Mouse (Mus musculus) frontal cortex, postnatal 36 days (tissue): Measurements from ENCODE around the gene Myrip.

Source experiments
- DNase-seq, 2 experiments: peaks; one replicate each; pipeline ENCODE4 v3.0.0; 2022; ENCODE audit warnings: low spot score in 2 of 2

Gene Myrip

DNA sequence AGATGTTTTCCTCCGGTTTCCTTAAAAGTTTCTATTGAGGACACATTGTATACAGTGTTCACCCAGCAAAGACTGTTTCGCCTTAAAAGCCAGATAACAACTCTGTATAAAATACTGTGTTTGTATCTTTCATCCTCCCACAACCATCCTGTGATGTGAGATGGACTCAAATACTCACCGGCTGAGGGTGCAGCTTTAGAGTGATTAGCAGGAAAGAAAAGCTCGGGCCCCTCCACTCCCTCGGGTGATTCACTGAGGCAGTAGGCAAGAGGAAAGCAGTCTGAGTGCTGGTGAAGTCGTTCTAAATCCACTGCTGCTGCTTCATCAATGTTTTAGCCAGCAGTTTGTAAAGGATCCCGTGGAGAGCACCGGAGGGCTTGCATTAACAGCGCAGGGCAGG is 93.9 kb downstream of the Myrip start:
- DNase-seq: no peak

DNA sequence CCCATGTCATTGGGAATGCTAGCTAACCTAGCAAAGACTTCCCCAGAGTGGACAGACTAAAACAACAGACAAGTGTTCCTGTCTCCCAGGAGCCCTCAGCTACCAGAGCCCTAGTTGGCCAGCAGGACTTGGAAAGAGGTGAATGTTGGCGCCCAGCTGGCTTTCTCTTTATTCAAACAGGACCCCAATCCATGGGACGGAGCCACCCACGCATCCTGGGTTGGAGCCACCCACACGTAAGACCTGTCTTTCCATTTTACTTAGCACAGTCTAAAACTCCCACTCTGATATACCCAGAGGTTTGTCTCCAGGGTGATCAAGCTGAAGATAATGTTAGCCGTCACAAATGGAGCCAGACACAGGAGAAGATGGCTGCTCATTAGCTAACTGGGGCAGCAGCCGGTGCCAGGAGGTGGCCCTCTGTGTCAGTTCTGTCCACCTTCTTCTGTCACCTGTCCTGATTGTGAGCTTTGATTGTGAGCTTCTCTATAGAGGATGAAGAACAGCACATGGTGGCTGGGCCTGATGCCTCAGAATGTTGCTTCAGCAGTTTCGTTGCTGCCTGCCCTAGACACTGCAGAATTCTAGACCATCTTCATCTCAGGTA is 95.4 kb downstream of the Myrip start:
- DNase-seq: no peak

DNA sequence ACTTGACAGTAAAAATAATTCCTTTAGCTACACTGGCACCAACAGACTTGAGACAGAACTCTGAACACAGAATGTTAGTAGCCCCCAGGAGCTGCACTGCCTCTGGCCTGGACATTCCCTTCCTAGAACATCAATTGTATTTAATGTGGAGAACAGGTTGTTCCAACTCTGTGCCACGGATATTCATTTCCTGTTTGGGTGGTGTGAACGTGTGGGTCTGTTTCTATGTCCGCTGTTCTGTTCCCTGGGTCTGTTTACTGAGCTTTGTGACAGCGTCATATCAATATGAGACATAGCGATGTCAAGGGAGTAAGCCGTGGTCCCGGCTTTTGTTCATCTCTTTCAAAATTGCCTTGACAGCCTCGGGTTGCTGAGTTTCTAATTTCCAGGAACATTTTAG is 97.0 kb downstream of the Myrip start:
- no peak for DNase-seq

DNA sequence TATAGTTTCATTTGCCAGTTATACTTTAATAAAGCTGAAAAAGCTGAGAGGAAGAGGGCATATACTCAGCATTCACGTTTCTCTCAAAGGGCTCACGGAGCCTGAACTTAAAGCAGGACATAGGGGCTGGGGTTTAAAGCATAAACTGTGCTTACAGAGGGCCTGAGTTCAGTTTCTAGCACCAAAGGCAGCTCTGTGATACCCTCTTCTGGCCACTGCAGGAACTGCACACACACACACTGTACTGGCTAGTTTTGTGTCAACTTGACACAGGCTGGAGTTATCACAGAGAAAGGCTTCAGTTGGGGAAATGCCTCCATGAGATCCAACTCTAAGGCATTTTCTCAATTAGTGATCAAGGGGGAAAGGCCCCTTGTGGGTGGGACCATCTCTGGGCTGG is 98.2 kb downstream of the Myrip start:
- peak in 1 of 2 experiments; percentile 42 for DNase-seq

DNA sequence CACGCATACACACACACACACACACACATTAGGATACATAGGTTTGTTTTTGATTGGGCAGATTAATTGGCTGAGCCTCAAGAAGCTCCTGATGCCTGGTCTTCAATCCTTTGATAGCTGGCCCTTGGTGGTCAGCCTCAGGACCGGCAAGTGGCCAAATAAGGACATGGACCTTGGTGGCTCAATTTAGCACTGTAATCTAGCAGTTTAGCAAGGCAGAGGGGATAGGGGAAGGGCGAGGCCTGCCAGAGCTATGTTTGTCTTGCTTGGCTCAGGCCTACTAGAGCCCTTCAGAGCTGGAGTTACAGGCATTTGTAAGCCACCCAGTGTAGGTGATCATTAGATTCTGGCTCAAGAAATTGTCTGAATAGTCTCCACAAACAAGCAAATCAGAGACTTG is 101.1 kb downstream of the Myrip start:
- DNase-seq: no peak

DNA sequence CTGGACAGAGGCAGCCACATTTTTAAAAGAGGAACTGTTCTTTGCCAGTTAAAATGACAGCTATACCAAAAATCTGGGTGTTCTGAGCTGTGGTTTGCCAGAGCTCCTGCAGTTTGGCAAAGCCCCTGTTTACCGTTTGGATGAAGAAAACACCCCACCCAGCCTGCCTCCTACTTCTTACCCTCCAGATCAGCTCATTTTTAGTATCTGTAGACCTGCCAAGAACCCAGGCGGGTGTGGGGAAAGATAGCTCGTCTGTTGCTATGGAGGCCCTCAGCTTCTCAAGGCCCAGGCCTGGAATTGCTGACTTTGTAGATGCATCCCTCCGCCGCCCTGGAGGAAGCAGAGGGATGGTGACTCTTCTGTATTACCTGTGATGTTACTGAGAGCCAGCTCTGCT is 102.3 kb downstream of the Myrip start:
- DNase-seq: peak; percentile 79 to 87

DNA sequence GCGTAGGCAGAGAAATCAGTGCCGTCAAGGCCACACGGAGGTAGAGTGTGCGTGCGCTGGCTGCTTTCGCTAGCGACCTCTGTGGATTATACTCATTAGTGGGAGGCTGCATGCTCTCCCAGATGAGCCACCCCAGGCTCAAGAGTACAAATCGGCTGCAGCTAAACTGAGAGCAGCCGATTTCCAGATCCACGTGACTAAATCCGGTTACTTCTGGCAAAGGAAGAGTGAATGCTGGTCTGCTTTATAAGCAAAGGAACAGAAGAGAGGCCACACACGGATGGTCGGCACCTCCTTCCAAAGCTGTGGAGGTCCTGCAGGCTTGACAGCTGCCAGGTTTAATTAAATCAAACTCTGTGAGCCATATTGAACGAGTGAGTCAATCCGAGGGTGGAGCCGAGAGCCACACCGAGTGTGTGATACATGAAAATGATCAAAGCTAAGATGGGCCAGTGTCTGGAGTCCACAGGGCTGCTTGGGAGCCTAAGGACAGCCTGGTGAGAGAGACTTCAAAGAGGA is 108.4 kb downstream of the Myrip start:
- DNase-seq: peak; percentile 51 to 62

DNA sequence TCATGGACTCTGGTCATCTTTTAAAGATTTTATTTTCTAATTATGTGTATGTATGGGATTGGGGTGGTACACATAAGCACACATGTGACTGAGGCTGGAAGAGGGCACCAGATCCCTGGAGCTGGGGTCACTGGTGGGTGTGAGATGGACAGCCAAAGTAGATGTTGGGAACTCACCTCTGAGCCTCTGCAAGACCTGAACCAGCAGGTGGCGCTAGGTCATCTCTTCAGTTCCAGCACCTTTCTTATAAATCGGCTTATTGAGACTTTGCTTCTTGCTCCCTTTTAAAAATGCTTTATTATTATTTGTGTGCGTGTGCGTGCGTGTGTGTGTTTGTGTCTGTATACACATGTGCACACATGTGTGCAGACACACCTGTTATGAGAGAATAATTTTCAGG is 109.1 kb downstream of the Myrip start:
- peak; percentile 59 to 68 for DNase-seq

DNA sequence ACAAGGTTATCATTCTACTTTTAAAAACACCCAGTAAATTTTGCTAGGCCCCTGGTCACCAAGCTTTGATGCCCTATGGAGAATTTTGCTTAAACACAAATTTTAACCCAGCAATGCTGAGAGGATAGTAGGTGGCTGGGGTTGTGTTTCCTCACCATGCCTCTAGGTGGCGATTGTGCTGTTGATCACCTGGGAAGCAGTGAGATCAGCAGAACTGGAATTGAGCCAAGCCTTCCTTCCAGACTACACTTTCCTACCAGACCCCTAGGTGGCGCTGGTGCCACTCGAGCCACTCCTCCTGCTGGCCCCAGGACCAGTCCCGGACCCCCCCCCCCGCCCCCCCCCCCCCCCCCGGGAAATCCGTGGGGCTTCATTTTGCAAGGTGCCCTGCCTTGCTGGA is 114.2 kb downstream of the Myrip start:
- peak; percentile 53 to 89 for DNase-seq

DNA sequence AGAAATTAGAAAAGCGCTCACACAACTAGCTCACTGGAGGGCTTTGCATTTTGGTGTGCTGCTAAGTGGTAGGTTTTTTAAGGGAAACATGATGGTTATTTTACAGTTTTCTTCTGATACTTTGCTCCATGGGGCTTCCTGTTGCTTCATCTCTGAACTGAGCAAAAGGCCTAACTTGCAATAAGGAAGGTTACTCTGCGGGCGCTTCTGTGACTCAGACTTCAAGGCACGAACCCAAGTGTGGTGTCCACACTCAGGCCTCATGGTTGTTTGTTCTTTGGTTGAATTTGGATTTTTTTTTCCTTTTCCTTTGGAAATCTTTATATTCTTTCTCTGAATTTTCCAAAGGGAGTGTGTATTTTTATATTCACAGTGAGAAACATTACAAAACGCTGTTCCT is 114.8 kb downstream of the Myrip start:
- no peak for DNase-seq

DNA sequence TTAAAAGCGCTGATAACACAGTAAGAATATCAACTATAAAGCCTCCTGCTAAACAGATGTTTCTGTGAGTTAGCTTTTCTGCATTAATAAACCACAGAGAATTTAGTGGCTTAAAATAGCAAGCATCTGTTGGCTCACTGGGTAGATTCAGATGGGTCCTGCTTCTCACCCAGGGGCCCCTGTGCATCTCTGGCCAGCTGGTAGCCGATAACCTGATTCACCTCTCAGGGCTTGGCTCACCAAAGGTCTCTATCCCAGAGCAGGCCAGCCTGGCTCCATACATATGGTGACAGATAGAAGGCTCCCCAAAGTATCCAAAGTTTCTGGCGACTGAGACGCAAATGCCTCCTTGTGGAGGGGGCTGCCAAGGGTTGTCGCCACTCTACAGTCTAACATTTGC is 115.4 kb downstream of the Myrip start:
- DNase-seq: no peak

DNA sequence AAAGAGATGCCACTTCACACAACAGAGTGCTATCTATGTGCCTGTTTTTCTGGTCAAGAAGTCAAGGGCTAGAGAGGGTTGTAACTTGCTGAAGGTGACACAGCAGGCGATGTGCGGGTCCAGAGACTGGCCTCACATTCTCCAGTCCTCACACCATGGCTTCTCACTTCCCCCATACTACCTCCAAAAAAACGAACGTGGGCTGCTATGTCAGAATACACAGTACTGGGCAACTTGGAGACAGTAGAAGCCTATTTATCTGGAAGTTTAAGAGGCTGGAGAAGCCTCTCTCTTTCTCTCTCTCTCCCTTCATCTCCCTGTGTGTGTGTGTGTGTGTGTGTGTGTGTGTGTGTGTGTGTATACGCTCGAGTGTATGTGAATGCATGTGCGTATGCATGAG is 117.3 kb downstream of the Myrip start:
- peak in 1 of 2 experiments; percentile 45 for DNase-seq

DNA sequence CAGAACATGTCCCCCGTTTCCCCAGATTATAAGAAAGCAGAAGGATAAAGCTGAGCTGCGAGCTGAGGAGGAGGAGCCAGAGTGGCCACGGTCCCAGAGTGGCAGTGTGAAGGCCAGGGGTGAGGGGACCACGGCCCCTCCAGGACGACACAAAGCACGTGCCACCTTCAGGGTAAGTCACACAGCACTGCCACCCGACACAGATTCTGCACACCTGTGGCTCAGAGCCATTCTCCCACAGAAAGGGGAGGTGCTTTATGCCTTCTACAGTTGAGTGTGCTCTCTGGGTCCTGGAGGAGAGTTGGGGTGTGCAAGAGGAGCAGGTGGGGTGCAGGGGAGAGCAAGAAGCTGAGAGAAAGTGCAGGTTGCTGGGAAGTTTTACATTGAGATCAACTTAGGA is 123.3 kb downstream of the Myrip start:
- no peak for DNase-seq

DNA sequence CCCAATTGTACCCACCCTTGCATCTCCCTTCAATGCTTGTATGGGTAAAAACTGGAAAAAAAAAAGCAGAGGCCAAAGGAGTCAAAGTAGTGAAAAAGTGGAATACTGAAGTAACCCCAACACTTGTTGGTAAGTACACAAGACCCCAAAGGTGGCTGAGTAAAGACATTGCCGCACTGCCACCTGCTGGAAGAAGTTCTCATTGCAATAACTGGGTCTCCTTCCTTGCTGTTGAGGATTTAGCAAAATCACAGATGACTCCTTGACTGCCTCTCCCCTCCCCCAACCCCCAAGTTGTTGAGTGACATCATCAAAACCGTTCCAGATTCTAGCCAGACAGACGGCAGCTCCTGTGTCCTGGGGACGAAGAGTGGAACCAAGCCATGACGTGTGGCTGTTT is 124.5 kb downstream of the Myrip start:
- peak; percentile 68 to 78 for DNase-seq

DNA sequence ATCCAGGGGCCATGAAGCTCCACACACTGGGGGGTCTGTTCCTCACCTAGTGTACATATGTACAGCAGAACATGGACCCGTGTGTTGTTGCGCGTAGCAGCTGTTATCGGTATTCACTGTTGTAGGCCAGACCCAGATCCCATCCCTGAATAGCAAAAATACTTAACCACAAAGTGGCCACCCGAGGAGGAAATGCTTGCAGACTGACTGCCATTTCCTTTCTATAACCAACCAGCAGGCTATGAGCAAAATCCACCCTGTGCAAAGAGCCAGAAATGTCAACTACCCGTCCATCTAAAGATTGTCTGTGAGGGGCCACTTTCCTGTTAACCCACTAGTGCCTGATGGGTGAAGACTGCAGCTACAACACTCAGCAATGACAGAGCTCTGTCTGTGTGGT is 126.9 kb downstream of the Myrip start:
- DNase-seq: no peak

DNA sequence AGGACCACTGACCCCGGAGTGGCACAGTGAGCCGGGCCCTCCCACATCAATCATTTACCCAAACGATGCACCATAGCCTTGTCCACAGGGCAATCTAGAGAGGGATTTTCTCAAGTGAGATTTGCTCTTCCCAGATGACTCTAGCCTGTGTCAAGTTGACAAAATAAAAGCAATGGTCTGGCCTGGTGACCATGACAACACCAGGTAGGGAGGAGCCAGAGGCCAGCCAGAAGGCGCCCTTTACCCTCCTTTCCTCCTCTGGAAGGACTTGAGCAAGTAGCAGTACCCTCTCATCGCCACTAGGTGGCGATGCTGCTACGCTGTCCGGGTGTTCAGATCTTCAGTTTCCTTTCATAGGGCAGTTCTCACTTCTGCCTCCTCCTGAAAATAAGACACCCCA is 132.4 kb downstream of the Myrip start:
- DNase-seq: peak in 1 of 2 experiments; percentile 63

DNA sequence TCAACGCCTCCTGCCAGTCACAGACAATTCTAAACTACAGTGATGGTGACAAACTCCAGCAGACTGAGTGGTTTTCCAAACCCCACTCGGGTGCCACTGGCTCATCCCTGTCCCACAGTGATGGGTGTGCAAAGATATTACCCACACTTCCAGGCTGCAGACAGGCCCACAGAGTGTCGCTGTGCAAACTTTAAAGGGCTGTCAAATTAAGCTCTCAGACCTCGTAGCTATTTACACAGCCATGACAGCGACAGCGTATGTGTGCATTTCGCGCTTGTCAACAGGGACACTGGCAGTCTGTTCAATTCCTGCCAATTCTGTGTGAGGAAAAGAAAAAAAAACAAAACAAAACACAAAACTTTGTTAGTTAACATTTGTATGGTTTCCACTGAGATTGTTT is 134.5 kb downstream of the Myrip start:
- no peak for DNase-seq

DNA sequence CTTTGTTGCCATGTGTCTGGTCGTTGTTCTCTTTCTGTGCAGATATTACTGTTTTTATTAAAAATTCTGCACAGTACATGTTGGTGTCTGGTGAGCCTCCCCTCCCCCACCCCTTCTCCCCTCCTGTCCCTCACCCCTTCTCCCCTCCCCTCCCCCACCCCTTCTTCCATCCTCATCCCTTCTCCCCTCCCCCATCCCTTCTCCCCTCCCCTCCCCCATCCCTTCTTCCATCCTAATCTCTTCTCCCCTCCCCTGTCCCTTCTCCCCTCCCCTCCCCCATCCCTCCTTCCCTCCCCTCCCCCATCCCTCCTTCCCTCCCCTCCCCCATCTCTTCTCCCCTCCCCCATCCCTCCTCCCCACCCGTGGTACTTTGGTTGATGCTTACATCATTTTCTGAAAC is 135.5 kb downstream of the Myrip start:
- DNase-seq: no peak

DNA sequence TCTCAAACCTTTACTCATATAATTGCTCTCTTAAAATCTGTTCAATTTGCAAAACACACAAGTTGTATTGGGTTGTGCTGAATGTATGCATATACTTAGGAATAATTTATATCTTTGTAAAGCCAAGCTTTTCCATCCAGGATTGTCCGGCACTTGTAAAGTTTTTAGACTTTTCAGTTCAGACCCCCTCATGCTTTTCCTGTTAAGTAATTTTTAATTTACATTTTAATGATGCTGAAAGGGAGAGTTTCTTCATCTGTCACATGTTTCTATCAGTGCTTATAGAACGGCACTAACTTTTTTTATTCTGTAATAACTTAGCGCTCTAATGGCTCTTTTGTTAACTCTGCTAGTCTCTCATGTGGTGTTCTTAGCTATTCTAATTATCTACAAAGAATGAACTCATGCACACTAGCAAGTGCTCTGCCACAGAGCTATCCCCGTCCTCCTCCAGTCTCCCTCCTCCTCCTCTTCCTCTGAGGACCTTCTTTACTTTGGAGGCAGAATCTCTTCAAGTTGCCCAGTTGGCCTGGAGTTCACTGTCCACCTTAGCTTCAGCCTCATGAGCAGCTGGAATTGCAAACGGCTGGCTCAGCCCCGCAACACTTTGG is 136.1 kb downstream of the Myrip start:
- DNase-seq: no peak

DNA sequence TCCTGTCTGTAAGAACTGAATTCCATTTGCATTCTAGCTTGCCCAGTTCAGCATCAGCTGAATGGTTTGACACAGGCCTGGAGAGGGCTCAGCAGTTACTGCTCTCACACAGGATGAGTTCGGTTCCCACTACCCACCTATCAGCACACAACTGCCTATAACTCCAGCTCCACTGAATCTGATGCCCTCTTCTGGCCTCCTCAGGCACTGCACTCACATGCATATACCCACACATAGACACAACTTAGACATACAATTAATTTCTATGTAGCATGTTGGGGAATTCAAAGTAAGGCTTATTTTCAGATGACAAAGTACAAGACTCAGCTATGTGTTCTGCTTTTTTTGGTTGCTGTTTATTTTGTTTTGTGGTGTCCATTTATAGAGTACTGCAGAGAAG is 137.0 kb downstream of the Myrip start:
- no peak for DNase-seq

DNA sequence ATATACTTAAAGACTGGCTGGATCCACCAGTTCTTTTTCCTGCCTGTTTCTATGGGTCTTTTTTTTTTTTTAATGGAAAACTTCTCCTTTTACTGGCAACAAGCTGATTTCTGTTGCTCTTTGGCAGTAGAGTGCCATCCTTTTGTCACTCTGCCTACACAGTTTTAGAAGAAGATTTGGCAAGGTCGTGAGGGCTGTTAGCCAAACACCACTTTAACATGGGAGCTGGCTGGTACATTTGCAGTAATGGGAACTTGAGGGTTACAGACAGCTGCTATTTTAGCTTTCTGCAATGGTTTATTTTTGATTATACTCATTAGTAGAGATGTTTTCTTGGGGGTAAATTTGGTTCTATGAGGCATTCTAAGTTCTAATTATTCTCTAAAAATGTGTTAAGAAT is 137.5 kb downstream of the Myrip start:
- no peak for DNase-seq

DNA sequence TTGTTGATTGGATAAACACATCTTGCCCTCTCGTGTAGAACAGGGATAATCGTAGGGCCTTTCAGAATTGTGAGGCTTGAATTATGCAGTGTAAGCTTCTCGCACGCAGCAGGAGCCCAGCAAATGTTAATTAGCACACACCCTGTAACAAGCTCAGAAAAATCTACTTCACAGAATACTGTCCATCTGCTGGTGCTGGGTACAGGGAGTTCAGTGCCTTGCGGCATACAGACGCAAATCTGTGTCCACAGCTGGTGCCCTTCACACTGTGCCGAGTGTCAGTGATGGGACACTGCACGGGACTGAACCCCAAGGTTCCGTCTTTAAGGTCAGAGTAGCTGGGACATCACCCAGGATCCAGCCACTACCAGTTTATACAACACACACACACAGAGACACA is 143.3 kb downstream of the Myrip start:
- peak; percentile 21 to 36 for DNase-seq

DNA sequence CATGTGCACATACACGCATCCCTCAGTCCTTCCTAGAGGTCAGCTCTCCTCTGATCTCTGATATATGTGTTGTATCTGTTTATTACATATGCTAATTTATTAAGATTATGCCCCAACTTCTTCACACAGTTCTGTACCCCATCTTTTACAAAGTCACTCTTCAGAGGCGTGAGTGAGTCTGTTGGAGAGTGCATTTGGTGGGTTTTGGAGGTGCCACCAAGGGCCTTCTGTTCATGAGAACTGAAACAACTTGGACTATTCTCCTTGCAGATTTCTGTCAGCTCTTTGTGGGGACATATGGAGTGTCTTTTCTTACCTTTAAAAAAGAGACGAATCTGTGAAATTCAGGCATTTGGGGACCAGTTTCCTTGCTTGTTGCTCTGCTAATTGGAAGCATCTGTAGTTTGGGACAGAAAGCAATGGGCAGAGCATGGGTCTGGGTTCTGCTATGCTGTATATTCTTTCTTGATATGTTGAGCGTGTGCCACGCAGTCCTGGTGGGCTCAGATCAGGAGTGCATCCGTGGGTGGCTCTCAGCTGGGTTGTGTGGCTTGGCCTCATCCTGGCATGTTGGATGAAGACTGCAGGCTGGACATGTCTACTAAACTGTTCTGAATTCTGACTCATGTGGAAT is 148.5 kb downstream of the Myrip start:
- DNase-seq: no peak
